Mouse (Mus musculus) kidney, adult 11 months (tissue): ENCODE results near the gene Thsd7b.
"Not testable (repeated sequence)": the region's sequence is repeated elsewhere in the genome, so short reads cannot be mapped to it uniquely, and the experiment has no call there.

Source experiments
- DNase-seq: peaks from one replicate; pipeline ENCODE4 v3.0.0; 2022

Thsd7b gene

DNA sequence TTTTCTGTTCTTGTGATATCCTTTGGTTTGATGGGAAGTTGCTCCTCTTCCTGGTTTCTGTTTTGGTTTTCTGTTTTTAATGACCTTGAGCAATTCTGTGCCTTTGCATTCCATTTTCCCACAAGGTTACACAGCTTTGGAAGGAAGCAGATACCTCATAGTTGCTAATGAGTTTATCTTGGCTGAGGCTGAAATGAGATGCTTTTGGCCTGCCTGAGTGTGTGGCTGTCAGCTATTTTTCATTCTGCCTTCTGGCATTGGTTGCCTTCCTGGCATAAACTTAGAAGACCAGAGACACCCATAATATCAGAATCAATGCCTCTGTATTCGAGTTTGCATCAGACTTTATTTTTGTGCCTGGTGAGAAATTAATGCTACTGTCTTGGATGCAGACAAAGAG, 614.8 kb downstream of the Thsd7b start:
- no peak for DNase-seq

DNA sequence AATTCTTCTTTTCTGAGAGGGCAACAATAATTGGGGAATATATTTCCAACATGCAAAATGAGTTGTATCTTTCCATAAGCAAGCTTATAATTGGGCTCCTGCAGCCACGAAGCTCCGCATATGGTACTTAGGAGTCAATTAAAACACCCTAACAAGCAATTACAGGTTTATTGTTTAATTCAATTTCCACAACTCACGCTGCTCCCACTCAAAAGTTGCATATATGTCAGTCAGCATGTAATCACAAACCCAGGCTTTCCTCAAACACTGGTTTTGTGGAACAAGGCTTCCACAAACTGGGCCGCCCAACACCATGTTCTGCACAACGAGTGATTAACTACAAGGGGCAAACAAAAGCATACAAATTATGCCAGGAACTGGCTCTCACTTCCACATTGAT, 625.0 kb downstream of the Thsd7b start:
- no peak for DNase-seq

DNA sequence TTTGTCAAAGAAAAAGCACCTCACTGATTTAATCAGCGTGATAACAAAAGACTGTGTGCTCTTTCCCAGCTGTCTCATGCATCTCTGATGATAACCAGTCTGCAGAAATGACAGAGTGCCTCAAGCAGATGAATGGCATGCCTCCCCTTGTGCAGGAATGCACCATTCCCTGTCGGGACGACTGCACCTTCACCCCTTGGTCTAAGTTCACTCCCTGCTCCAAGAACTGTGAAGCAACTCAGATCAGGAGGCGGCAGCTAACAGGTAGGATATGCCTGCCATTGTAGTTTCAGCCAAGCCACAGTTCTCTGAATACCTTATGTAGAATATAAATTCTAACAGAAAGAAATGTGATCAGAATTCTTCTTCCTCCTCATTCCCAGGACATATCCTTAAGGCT, 642.4 kb downstream of the Thsd7b start:
- DNase-seq, result peak; percentile 6

- DNase-seq, result no peak
Measured at GRCm38 (mm10) chr1:129917568-129917967, 644.5 kb downstream of the Thsd7b start.

GRCm38 (mm10) chr1:129919385-129919784, 646.3 kb downstream of the Thsd7b start:
- no peak for DNase-seq

GRCm38 (mm10) chr1:129931003-129931402, 657.9 kb downstream of the Thsd7b start:
- no peak for DNase-seq

DNA sequence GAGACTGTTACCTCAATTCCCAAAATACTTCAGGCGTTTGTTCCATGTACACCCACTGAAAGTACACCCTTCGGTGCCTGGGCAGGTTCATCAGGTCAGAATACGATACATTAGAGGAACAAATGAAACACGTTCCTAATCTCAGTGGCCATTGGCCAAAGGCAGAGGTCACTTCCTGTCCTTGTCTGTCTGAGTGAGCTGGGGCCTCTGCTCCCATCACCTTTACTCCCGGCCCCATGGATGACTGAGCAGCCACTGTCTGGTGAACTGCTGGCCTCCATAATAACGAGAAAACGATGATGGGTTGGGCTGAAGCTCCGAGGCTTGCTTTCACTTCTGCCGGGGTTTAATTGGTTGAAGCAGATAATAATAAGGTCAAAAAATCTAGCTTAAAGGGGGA, 670.0 kb downstream of the Thsd7b start:
- peak; percentile 20 for DNase-seq

GRCm38 (mm10) chr1:129947026-129947425, 673.9 kb downstream of the Thsd7b start:
- no peak for DNase-seq

DNA sequence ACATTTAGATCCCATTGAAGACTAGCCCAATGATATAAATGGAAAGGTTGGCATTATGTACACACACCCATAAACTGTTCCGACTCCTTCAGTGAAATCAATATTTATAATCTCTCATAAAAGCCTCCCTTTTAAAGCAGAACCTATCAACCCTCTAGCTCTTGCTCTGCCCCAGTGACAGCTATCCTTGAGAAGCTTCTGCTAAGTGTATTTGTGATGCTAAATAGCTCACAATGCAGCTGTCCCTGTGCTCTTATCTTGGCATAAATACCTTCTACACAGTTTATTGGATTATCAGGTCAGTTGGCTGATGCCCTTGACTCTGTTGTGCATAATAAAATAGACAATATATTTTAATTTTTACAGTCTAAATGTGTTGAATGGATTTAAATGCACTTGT, 682.4 kb downstream of the Thsd7b start:
- no peak for DNase-seq

- DNase-seq, result no peak
Measured at GRCm38 (mm10) chr1:129956625-129957024, 683.5 kb downstream of the Thsd7b start.

- not testable (repeated sequence) for DNase-seq
Measured at GRCm38 (mm10) chr1:129959352-129959751, 686.2 kb downstream of the Thsd7b start.

- DNase-seq, result no peak
Measured at GRCm38 (mm10) chr1:129963166-129963565, 690.1 kb downstream of the Thsd7b start.

DNA sequence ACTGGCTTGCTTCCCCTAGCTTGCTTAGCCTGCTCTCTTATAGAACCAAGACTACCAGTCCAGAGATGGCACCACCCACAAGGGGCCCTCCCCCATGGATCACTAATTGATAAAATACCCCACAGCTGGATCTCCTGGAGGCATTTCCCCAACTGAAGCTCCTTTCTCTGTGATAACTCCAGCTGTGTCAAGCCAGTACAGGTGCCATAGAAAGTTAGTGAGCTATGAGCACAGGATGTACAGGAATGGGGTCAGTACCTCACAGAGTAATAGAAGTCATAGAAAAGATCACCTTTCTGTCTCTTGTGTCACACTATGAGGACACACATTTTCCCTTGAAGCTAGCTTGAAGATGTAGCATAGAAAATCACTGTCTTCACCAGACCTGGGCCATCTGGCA, 716.1 kb downstream of the Thsd7b start:
- DNase-seq, result not testable (repeated sequence)

- DNase-seq, result no peak
Measured at GRCm38 (mm10) chr1:129990821-129991220, 717.7 kb downstream of the Thsd7b start.

- DNase-seq, result no peak
Measured at GRCm38 (mm10) chr1:130055012-130055411, 781.9 kb downstream of the Thsd7b start.

DNA sequence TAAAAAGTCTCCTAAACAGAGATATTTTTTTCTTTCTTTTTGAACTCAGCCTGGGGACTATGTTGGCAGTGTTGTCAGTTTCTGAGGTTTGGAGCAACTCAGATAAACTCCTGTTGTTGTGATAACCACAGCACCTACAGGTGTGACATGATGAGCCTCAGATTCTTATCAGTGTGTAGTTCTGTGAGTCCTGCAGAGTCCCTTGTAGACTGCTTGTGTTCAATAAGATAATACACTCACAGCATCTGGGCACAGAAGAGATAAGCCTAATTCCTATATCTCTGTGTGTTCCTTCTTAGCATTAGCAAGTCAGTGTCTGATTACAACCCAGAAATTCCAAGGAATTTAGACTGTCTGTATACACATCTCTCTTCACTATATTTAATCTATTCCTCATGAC, 789.0 kb downstream of the Thsd7b start:
- DNase-seq, result no peak

- no peak for DNase-seq
Measured at GRCm38 (mm10) chr1:130066193-130066959, 793.3 kb downstream of the Thsd7b start.

- DNase-seq, result no peak
Measured at GRCm38 (mm10) chr1:130083788-130084187, 810.7 kb downstream of the Thsd7b start.

GRCm38 (mm10) chr1:130085207-130085606, 812.1 kb downstream of the Thsd7b start:
- DNase-seq, result no peak

- DNase-seq, result no peak
Measured at GRCm38 (mm10) chr1:130085910-130086309, 812.8 kb downstream of the Thsd7b start.

- DNase-seq, result no peak
Measured at GRCm38 (mm10) chr1:130099227-130099626, 826.1 kb downstream of the Thsd7b start.

GRCm38 (mm10) chr1:130112580-130113314, 839.6 kb downstream of the Thsd7b start:
- DNase-seq, result no peak

DNA sequence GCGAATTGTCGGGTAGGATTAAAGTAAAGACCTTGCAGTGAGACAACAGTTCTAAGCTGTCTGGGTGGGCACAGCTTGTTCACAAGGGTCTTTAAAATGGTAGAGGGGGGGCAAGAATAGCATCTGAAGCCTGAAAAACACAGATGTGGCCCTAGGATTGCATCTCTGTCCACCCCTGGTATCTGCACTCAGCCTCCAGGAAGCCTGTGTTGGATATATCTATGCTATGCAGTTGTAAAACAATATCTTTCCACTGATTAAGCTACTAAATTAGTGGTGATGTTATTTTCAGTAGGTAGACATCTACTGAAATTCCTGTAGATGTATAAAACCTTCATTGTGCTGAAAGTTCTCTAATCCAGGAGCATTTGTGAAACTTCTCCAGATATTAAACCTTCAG, 840.4 kb downstream of the Thsd7b start:
- DNase-seq, result no peak

- no peak for DNase-seq
Measured at GRCm38 (mm10) chr1:130130901-130131300, 857.8 kb downstream of the Thsd7b start.
